Mouse (Mus musculus) heart, postnatal 4 days (tissue): ENCODE data around the gene Ceacam1. TPM values are rescaled to one million over a fixed set of nuclear protein-coding genes. Genes with fewer than 3 reads are reported as not detected.
"Not testable (repeated sequence)": the region's sequence is repeated elsewhere in the genome, so short reads cannot be mapped to it uniquely, and the experiment has no call there.

Source experiments
- DNase-seq: peaks from one replicate; pipeline ENCODE4 v3.0.0; 2021
- total RNA-seq, 2 experiments: library from RNA; stranded (reverse); gene quantifications; 2 replicates each; pipeline ENCODE4 v1.2.3; 2021

The Ceacam1 gene
- 1 to 10 TPM; 9.1 to 9.7 TPM for total RNA-seq

DNA sequence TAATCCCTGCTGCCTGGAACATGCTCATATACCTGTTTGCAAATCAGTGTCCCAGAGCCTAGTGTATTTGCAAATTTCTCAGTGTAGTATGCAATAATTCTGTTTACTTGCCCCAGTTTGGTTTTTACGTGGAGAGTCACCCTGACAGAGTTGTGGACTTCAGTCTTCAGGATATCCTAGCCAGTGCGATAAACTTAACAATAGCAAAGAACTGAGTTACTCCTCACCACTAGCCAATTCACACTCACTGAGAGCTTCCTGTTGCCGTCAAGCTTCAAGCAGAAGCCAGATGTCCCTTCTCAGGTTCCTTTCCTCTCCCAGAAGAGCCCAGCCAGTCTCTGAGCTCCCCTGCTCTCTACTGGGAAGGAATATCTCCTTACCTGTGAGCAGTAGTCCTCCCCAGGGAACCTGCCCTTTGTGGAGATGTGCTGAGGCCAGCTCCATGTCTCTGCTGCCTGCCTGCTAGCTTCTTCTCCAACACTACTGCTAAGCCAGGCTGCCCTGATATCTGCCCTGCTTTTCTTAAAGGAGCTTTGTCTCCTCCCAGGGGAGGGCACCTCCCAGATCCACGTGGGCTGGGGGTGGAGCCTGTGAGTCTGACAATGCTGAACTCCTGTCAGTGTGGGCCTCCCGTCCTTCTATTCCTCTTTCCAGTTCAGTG lies at the start of gene Ceacam1:
TSS of gene Ceacam1 (minus strand) at position 513 of the 661 bp plus-strand sequence.
- DNase-seq = peak; percentile 58

DNA sequence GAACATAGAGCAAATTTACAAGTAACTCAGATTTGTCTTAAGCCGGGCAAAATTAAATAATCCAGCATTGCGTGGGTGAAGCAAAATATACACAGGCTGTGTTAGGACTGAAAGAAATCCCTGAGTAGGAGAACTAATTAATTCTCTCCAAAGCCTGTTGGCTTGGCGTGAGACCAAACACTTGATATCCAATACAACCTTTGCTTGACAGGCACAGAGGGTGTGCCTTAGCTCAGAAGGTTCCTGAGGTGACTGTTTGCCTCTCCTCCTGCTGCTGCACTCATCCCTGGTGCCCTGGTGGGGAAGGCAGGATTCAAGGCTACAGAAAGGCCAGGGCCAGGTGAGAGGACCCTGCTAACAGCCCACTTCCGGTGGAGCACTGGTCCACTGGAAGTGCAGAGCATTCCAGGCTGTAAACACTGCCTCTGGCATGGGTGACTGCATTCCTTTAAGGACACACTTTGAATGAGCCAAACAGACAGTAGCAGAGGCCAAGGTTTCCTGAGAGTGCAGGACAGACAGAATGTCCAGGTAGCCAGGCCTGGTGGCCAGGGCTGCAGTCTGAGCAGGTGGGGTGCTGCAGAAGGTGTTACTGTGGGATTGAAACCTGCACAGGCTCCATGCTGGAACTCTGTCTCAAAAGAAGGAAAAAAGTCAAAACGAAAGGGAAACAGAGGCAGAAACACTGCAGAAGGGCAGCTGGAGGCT lies 38.8 kb upstream of the Ceacam1 start:
- not testable (repeated sequence) for DNase-seq

DNA sequence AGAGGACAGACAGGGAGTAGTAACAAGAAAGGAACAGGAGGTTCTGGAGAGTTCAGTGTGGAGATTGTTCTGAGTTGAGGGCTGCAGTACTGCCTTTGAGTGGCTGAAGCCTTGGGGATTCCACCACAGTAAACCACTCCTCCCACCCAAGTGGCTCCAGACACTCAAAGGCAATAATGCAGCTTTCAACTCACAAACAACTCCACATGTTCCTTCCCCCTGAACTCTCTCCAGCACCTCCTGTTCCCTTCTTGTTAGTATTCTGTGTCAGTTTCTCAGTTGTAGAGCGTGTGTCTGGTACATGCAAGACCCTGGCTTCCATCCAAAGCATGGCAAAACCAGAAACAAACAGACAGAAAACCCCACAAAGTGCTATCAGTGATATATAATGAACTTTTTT lies 38.3 kb upstream of the Ceacam1 start:
- not testable (repeated sequence) for DNase-seq

- DNase-seq = no peak
Measured at GRCm38 (mm10) chr7:25509925-25510324, 32.5 kb upstream of the Ceacam1 start.

GRCm38 (mm10) chr7:25494649-25495048 lies 17.2 kb upstream of the Ceacam1 start:
- no peak for DNase-seq

- not testable (repeated sequence) for DNase-seq
Measured at GRCm38 (mm10) chr7:25490698-25491097, 13.3 kb upstream of the Ceacam1 start.

- not testable (repeated sequence) for DNase-seq
Measured at GRCm38 (mm10) chr7:25489382-25489781, 12.0 kb upstream of the Ceacam1 start.

- DNase-seq = peak; percentile 52
Measured at GRCm38 (mm10) chr7:25486186-25486585, 8.8 kb upstream of the Ceacam1 start.

- DNase-seq = no peak
Measured at GRCm38 (mm10) chr7:25485061-25485460, 7.7 kb upstream of the Ceacam1 start.

GRCm38 (mm10) chr7:25483133-25483735 lies 5.8 kb upstream of the Ceacam1 start:
- no peak for DNase-seq

GRCm38 (mm10) chr7:25480791-25481190 lies 3.4 kb upstream of the Ceacam1 start:
- not testable (repeated sequence) for DNase-seq

- DNase-seq = peak; percentile 57
Measured at GRCm38 (mm10) chr7:25479440-25479839, 2.0 kb upstream of the Ceacam1 start.

GRCm38 (mm10) chr7:25477752-25478093 lies 320 bp upstream of the Ceacam1 start:
- DNase-seq = not testable (repeated sequence)

- not testable (repeated sequence) for DNase-seq
Measured at GRCm38 (mm10) chr7:25471821-25472220, 5.6 kb downstream of the Ceacam1 start.

DNA sequence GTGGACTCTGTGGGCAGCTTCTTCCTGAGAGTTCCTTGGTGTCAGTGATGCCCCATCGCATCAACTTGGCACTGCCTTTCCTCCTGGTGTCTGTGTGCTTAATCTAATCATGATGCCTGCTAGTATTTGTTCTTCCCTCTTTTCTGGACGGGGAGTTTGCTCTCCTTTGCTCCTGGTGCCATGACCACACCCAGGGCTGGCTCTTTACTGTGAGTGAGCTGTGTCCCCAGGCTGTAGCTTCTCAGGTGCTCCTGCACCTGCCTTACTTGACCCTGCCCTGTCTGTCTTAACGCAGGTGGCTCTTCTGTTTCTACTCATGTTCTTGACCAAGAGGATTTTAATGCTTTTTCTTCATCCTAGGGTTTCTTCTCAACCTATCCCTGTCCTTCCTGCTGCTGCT lies 11.8 kb downstream of the Ceacam1 start:
- DNase-seq = not testable (repeated sequence)

- no peak for DNase-seq
Measured at GRCm38 (mm10) chr7:25465010-25465409, 12.4 kb downstream of the Ceacam1 start.

DNA sequence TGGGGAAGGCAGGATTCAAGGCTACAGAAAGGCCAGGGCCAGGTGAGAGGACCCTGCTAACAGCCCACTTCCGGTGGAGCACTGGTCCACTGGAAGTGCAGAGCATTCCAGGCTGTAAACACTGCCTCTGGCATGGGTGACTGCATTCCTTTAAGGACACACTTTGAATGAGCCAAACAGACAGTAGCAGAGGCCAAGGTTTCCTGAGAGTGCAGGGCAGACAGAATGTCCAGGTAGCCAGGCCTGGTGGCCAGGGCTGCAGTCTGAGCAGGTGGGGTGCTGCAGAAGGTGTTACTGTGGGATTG lies 15.4 kb downstream of the Ceacam1 start:
- not testable (repeated sequence) for DNase-seq

- DNase-seq = not testable (repeated sequence)
Measured at GRCm38 (mm10) chr7:25461336-25462032, 15.9 kb downstream of the Ceacam1 start.

GRCm38 (mm10) chr7:25452103-25452502 lies 25.3 kb downstream of the Ceacam1 start:
- DNase-seq = no peak

GRCm38 (mm10) chr7:25449913-25450890 lies 27.2 kb downstream of the Ceacam1 start:
- DNase-seq = no peak

- no peak for DNase-seq
Measured at GRCm38 (mm10) chr7:25440816-25441153, 36.6 kb downstream of the Ceacam1 start.
